Mouse (Mus musculus): ENCODE measurements around the gene Maff. TPM values are rescaled to one million over a fixed set of nuclear protein-coding genes. Genes with fewer than 3 reads are reported as not detected.

Maff gene
- total and polyA plus RNA-seq, 2 experiments from 2014 or later: 1.1 to 2.5 TPM

DNA sequence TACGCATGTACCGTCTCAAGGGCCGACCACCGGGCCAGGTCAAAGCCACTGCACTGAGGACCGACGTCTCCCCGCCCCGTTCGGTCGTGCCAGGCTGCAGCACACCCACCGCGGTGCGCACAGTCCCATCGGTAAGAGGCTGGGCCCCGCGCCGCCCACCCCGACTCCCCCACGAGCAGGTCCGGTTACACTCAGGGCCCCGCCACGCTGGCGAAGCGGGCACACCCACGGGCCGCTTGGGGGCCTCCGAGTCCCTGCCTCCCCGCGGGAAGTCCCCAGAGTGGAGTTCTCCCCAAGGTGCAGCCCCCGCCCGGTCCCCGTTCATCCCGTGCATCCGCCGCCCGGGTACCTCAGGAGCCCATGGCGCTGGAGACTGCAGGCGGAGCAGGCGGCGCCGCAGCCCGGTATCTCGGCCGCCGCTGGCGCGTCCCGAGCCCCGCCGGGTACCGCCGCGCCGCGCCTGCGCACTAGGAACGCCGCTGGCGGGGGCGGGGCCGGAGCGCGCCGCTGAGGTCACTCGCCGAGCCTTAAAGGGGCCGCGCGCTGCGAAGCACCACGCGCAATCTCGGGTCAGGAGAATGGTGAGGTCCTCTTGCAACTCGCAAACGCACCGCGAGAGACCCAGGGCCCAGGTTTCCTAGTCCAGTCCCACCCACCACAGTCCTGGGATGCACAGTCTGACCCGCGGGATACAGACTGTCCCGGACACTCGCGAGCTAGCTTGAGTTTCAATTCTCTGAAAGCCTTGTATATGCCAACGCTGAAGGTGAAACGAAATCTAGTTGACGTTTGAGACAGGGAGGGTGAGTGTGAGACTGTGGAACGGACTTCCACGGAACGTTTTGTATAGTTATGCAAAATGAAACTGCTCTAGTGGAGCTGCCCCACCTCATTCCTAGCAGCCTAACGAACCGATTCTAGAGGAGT lies 56.7 kb downstream of the Maff start, which contains the start of gene Tmem184b:
TSS of gene Tmem184b (minus strand) at position 734 of the 927 bp plus-strand sequence.
- Histone ChIP-seq H3K4me2 (ENCODE audit: low read depth) (peak within 1 kb of the TSS; percentile 85), H3K4me3 (ENCODE audit: low read depth, low read length) (peak within 1 kb of the TSS; percentile 99), H3K36me3 (ENCODE audit: insufficient read depth) (0 out of 2 replicates have a peak, but pooled peaks cover 2% of the 10 kb centered on the region), H3K27me3 (ENCODE audit: insufficient read depth, low read length) (no peaks in the 10 kb centered on the region), H3K4me1 (ENCODE audit: insufficient read depth) (peaks cover 9% of the 10 kb centered on the region; the same call in 1 of the 2 replicates), H3K9ac (peak within 1 kb of the TSS; percentile 89), H3K27ac (ENCODE audit: low read depth, low read length) (peak within 1 kb of the TSS; percentile 83), H3K9me3 (ENCODE audit: low read length) (no peaks in the 10 kb centered on the region)
- 3% methylated on average over 90 of the region's 90 CpGs for WGBS
- DNase-seq (peak; percentile 95), ATAC-seq (peak; percentile 94)
- TF ChIP-seq CTCF (IDR thresholded peaks at IDR 0.05; ENCODE audit: low read depth): no peak; the same call in 1 of the 2 replicates

DNA sequence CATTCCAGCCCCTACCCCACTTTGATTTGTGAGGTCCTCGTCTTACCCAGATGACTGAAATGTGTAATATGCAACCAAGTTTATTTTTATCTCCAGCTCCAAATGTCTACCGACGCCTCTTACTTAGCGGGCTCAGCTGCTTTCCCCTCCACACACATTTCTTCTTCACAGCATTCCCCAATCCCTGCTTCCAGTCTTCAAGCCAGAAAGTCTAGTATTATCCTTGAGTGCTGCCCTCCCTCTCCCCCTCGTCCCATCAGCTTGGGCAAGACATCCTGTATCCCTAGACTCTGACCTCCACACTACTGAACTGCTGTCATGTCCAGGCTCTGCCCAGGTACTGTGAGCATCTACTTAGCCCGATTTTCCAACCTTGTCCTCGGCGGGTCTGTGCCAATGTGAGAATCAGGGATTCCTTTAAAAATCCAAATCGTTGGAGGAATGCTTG lies 57.4 kb downstream of the Maff start:
- Histone ChIP-seq H3K27me3 (ENCODE audit: insufficient read depth, low read length) (no peaks in the 10 kb centered on the region), H3K27ac (ENCODE audit: low read depth, low read length) (peak overlapping the region; percentile 83; the same call in 1 of the 2 replicates), H3K4me3 (ENCODE audit: low read depth, low read length) (peak overlapping the region; percentile 99), H3K9ac (peak overlapping the region; percentile 89), H3K4me2 (ENCODE audit: low read depth) (peak overlapping the region; percentile 85), H3K4me1 (ENCODE audit: insufficient read depth) (peaks cover 9% of the 10 kb centered on the region; the same call in 1 of the 2 replicates), H3K9me3 (ENCODE audit: low read length) (no peaks in the 10 kb centered on the region), H3K36me3 (ENCODE audit: insufficient read depth) (no peaks in the 10 kb centered on the region)
- 16% methylated on average over 9 of the region's 9 CpGs for WGBS
- DNase-seq (no peak), ATAC-seq (no peak)
- no peak for TF ChIP-seq CTCF (IDR thresholded peaks at IDR 0.05; ENCODE audit: low read depth)

DNA sequence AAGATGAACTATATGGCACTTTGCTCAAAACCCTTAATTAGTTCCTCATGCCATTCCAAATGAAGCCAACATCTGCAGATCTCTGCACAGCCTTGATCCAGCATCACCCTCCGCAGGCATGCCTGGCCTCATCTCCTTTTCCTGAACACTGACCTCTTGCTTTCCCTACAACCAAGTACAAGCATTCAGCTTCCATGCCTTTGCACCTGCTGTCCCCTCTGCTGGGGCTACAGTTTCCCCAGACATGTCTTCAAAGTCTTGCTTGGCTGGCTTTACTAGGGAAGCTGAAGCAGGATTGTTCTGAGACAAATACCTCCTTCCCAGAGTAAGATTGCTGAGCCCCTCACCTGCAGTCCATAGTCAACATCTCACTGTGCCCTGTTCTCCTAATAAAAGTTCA lies 57.9 kb downstream of the Maff start:
- Histone ChIP-seq H3K27ac (ENCODE audit: low read depth, low read length) (no peak overlapping the region), H3K9me3 (ENCODE audit: low read length) (no peaks in the 10 kb centered on the region), H3K27me3 (ENCODE audit: insufficient read depth, low read length) (no peaks in the 10 kb centered on the region), H3K4me2 (ENCODE audit: low read depth) (0 out of 2 replicates have a peak overlapping the region, but pooled peaks have one; percentile 85), H3K4me1 (ENCODE audit: insufficient read depth) (peaks cover 9% of the 10 kb centered on the region; the same call in 1 of the 2 replicates), H3K4me3 (ENCODE audit: low read depth, low read length) (no peak overlapping the region), H3K9ac (no peak overlapping the region), H3K36me3 (ENCODE audit: insufficient read depth) (no peaks in the 10 kb centered on the region)
- no peak for DNase-seq
- no peak for ATAC-seq
- no peak for TF ChIP-seq CTCF (IDR thresholded peaks at IDR 0.05; ENCODE audit: low read depth)
- 73% methylated on average over 1 of the region's 1 CpGs for WGBS

DNA sequence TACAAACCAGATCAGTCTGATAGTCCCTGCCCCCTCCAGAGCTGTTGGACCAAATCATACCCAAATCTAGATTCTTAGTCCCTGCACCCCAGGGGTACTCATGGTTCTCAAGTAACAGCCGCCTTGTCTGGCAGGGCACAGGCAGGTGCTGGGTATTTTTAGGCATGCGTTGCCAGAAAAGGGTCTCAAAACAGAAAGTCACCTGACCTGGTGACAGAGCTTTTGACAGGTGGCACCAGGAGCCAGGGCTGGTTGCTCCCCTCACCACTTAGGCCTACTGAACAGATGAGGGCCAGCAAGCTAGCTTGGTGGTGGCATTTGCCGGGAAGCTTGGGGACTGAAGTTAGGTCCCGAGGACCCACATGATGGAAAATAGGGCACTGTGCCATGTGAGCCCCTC lies 60.1 kb downstream of the Maff start:
- 84% methylated on average over 4 of the region's 4 CpGs for WGBS

More for the DNA sequence above, 60.1 kb downstream of the Maff start:
- Histone ChIP-seq H3K36me3 (ENCODE audit: insufficient read depth) (no peaks in the 10 kb centered on the region), H3K4me1 (ENCODE audit: insufficient read depth) (peaks cover under 1% of the 10 kb centered on the region; the same call in 1 of the 2 replicates), H3K27me3 (ENCODE audit: insufficient read depth, low read length) (no peaks in the 10 kb centered on the region), H3K9me3 (ENCODE audit: low read length) (no peaks in the 10 kb centered on the region), H3K4me3 (ENCODE audit: low read depth, low read length) (no peak overlapping the region), H3K27ac (ENCODE audit: low read depth, low read length) (no peak overlapping the region), H3K4me2 (ENCODE audit: low read depth) (no peak overlapping the region), H3K9ac (no peak overlapping the region)
- DNase-seq (no peak), ATAC-seq (no peak)
- no peak for TF ChIP-seq CTCF (IDR thresholded peaks at IDR 0.05; ENCODE audit: low read depth)

MicroRNAs within 50 kb of the gene (microRNA counts, 519-probe panel; counts per million panel counts)
- microRNA mmu-miR-1943: not detected

Small RNA genes lying within 50 kb of the gene (microRNA-seq; reads per million reads assigned to microRNA genes)
- gene Mir1943: 2.0 to 2.3 reads per million in 2 experiments

Other genes with a start within 250 kb of the Maff start
- 23.8 and 29.1 TPM in 2 replicates for gene Micall1, start 237.7 kb upstream of the Maff start, total RNA-seq (2014; rRNA removed)
- 7.2 and 8.0 TPM in 2 replicates for gene Micall1, start 237.7 kb upstream of the Maff start, polyA plus RNA-seq (2015; fragmentation: Nextera tagmentation; extraction: Ambion mirVana)
- gene Polr2f, start 205.6 kb upstream of the Maff start, total RNA-seq (2014; rRNA removed): 48.6 and 111 TPM in 2 replicates
- gene Polr2f, start 205.6 kb upstream of the Maff start, polyA plus RNA-seq (2015; fragmentation: Nextera tagmentation; extraction: Ambion mirVana): 362 and 414 TPM in 2 replicates
- gene 1700088E04Rik, start 205.4 kb upstream of the Maff start, total RNA-seq (2014; rRNA removed): 11.8 and 15.2 TPM in 2 replicates
- gene 1700088E04Rik, start 205.4 kb upstream of the Maff start, polyA plus RNA-seq (2015; fragmentation: Nextera tagmentation; extraction: Ambion mirVana): 19.3 and 23.7 TPM in 2 replicates
- gene Sox10, start 181.4 kb upstream of the Maff start, total RNA-seq (2014; rRNA removed): 7.4 and 8.3 TPM in 2 replicates
- gene Sox10, start 181.4 kb upstream of the Maff start, polyA plus RNA-seq (2015; fragmentation: Nextera tagmentation; extraction: Ambion mirVana): 4.8 and 6.3 TPM in 2 replicates
- gene Pick1, start 117.4 kb upstream of the Maff start, total RNA-seq (2014; rRNA removed): 76.2 and 84.7 TPM in 2 replicates
- 60.9 and 72.7 TPM in 2 replicates for gene Pick1, start 117.4 kb upstream of the Maff start, polyA plus RNA-seq (2015; fragmentation: Nextera tagmentation; extraction: Ambion mirVana)
- 2.8 and 4.4 TPM in 2 replicates for gene Gm49486, start 117.2 kb upstream of the Maff start, total RNA-seq (2014; rRNA removed)
- gene Gm49486, start 117.2 kb upstream of the Maff start, polyA plus RNA-seq (2015; fragmentation: Nextera tagmentation; extraction: Ambion mirVana): 1.1 and 1.2 TPM in 2 replicates
- gene Slc16a8, start 91.9 kb upstream of the Maff start, total RNA-seq (2014; rRNA removed): 0.62 and 0.95 TPM in 2 replicates
- gene Slc16a8, start 91.9 kb upstream of the Maff start, polyA plus RNA-seq (2015; fragmentation: Nextera tagmentation; extraction: Ambion mirVana): 1.4 and 1.6 TPM in 2 replicates
- gene Baiap2l2, start 61.1 kb upstream of the Maff start, total RNA-seq (2014; rRNA removed): 3.2 and 7.9 TPM in 2 replicates
- 9.1 and 11.3 TPM in 2 replicates for gene Baiap2l2, start 61.1 kb upstream of the Maff start, polyA plus RNA-seq (2015; fragmentation: Nextera tagmentation; extraction: Ambion mirVana)
- 19.5 and 31.1 TPM in 2 replicates for gene Pla2g6, start 18.2 kb upstream of the Maff start, total RNA-seq (2014; rRNA removed)
- gene Pla2g6, start 18.2 kb upstream of the Maff start, polyA plus RNA-seq (2015; fragmentation: Nextera tagmentation; extraction: Ambion mirVana): 10.7 and 15.2 TPM in 2 replicates
- 32.0 and 41.9 TPM in 2 replicates for gene Tmem184b, start 56.9 kb downstream of the Maff start, total RNA-seq (2014; rRNA removed)
- gene Tmem184b, start 56.9 kb downstream of the Maff start, polyA plus RNA-seq (2015; fragmentation: Nextera tagmentation; extraction: Ambion mirVana): 22.9 and 30.3 TPM in 2 replicates
- 398 and 490 TPM in 2 replicates for gene Csnk1e, start 108.9 kb downstream of the Maff start, total RNA-seq (2014; rRNA removed)
- gene Csnk1e, start 108.9 kb downstream of the Maff start, polyA plus RNA-seq (2015; fragmentation: Nextera tagmentation; extraction: Ambion mirVana): 160 and 248 TPM in 2 replicates
- gene Kcnj4, start 158.6 kb downstream of the Maff start, total RNA-seq (2014; rRNA removed): 17.3 and 17.8 TPM in 2 replicates
- 0.99 and 1.1 TPM in 2 replicates for gene Kcnj4, start 158.6 kb downstream of the Maff start, polyA plus RNA-seq (2015; fragmentation: Nextera tagmentation; extraction: Ambion mirVana)
- gene Kdelr3, start 169.8 kb downstream of the Maff start, total RNA-seq (2014; rRNA removed): 3.1 and 5.6 TPM in 2 replicates
- 5.3 and 6.8 TPM in 2 replicates for gene Kdelr3, start 169.8 kb downstream of the Maff start, polyA plus RNA-seq (2015; fragmentation: Nextera tagmentation; extraction: Ambion mirVana)
- 373 and 392 TPM in 2 replicates for gene Ddx17, start 200.1 kb downstream of the Maff start, total RNA-seq (2014; rRNA removed)
- gene Ddx17, start 200.1 kb downstream of the Maff start, polyA plus RNA-seq (2015; fragmentation: Nextera tagmentation; extraction: Ambion mirVana): 21.5 and 26.5 TPM in 2 replicates